Mouse (Mus musculus) myocyte (in vitro differentiated cells): ENCODE data around the gene C4b.
"Not testable (repeated sequence)": the region's sequence is repeated elsewhere in the genome, so short reads cannot be mapped to it uniquely, and the experiment has no call there.

Source experiments
- CEBPB ChIP-seq: IDR thresholded peaks from 2 replicates; pipeline ENCODE4 v1.6.1; 2011; ENCODE audit warnings: mild to moderate bottlenecking, moderate library complexity; ENCODE audit not compliant: poor library complexity, insufficient read depth, severe bottlenecking
- POLR2A ChIP-seq: IDR thresholded peaks from one replicate; pipeline ENCODE4 v1.6.1; 2011; ENCODE audit warnings: low read depth, mild to moderate bottlenecking, control low read depth, moderate library complexity; ENCODE audit not compliant: insufficient read length
- POLR2AphosphoS2 ChIP-seq: IDR thresholded peaks from one replicate; pipeline ENCODE4 v1.6.1; 2011; ENCODE audit warnings: low read depth, control low read depth; ENCODE audit not compliant: insufficient read length
- REST ChIP-seq: IDR thresholded peaks from one replicate; pipeline ENCODE4 v1.6.1; 2011; ENCODE audit warnings: mild to moderate bottlenecking, control low read depth, moderate library complexity; ENCODE audit not compliant: insufficient read depth, insufficient read length
- SRF ChIP-seq: IDR thresholded peaks from one replicate; pipeline ENCODE4 v1.6.1; 2011; ENCODE audit warnings: low read depth; ENCODE audit not compliant: control insufficient read depth, insufficient read length
- USF1 ChIP-seq: IDR thresholded peaks from one replicate; pipeline ENCODE4 v1.6.1; 2011; ENCODE audit warnings: low read depth, mild to moderate bottlenecking, control low read depth, moderate library complexity

DNA sequence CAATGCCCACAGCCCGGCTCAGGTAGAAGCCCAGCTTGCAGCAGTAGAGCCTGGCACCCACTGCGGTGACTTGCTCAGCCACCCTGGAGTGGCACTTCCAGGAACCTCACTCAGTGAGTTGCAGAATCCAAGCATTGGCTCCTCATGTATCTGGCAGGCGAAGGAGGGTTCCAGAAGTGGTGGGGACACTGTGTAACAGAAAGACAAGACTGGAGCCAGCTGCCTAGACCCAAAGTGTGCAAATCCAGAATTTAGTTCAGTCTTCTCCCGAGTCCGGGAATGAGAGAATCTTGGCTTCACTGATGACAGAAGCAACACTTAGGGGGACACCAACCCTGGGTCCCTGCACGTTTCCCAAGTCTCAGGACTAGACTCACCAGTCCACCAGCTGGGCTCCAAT is 929 bp upstream of the C4b start:
- not testable (repeated sequence) for TF ChIP-seq USF1, POLR2A, CEBPB, POLR2AphosphoS2, SRF, REST
